Mouse (Mus musculus): ENCODE results near the gene Zbtb34. TPM values are rescaled to one million over a fixed set of nuclear protein-coding genes. Genes with fewer than 3 reads are reported as not detected.

The Zbtb34 gene
- 5.1 TPM for polyA plus RNA-seq (2014; fragmentation: Illumina TruSeq; extraction: RNeasy Lipid Tissue Mini Kit (QIAGEN cat#74804); ENCODE audit: low read depth, low replicate concordance)

DNA sequence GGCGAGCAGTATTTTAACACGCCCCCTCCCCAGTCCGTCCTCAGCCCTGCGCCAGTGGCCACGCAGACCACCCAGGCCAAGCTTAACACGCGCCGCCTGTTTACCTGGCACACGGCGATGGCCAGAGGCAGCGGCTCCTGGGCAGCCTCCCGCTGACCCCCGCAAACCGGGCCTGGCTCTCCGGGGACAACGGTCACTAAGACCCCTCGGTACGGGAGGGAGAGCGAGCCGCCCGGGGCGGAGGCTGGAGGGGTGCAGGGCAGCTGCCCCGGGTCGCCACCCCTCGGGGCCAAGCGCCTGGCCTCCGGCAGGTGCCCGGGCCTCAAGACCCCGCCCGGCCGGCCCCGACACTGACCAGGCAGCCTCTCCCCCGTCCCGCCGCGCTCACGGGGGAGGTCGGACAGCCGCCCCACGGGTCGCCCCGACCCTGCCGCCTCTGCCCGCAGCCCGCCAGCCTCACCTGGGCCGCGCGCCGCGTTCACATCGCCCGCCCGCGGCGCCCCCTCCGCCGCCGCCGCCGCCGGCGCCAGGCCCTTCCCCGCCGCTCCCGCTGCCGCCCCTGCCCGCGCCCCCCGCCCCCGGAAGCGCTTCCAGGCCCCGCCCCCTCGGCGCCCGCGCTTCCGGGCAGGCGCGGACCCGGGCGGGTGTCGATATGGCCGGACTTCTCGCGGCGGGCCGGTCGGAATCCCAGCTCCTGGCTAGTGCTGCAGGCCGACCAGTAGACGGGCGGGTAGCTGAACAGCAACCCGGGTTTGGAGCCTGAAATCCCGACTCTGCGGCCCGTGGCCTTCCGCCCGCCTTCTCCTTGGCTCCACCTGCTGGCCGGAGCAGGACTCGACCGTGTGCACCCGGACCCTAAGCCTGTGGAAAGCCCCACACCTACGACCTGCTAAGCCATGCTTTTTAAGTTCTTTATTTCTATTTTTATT, at the start of gene Zbtb34:
Zbtb34 (minus strand) TSS at position 554 of the 929 bp plus-strand sequence.

GRCm38 (mm10) chr2:33468466-33469097, 37.5 kb upstream of the Zbtb34 start, which contains the start of gene Zbtb43:
Gene Zbtb43 (minus strand): TSS chr2:33468559.

DNA sequence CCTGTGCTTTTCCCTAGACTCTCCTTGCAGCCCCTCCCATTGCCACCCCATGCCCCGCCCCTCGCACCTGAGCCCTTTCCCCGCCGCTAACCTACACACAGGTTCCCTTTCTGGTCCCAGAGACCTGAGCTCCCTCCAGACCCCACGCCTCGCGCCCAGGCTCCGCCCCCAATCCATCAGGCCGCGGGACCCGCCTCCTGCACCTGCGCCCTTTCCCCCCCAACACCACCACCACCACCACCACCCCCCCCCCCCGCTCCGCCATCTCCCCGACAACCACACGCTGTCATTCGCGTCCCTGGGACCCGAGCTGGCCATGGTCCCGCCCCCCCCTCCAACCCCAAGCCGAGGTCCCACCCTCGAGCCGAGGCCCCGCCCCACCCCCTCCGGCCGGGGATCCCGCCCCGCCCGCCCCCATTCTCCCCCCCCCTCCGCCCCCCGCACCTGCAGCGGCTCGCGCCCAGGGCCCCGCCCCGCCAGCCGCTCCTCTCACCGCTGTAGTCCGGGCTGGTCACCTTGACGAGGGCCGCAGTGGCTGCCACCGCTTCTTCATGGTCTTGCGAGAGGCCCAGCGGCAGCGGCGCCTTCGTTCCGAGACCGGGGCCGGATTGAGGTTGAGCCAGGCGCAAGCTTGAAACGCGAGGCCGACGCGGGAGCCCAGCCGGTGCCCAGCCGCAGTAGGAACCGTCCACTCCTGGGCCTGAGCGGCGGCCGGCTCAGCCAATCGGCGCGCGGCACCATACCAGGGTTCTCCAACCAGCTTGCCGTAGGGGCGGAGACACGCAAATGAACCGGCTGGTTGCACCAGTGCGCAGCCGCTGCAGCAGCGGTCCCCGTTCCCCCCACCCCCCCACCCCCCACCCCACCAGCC, 60.1 kb downstream of the Zbtb34 start, which contains the start of gene Ralgps1:
Ralgps1 (minus strand) TSS at position 710 of the 871 bp plus-strand sequence.

Other genes with a start within 250 kb of the Zbtb34 start
- 0.28 TPM for gene Angptl2, start 215.3 kb downstream of the Zbtb34 start, polyA plus RNA-seq (2014; fragmentation: Illumina TruSeq; extraction: RNeasy Lipid Tissue Mini Kit (QIAGEN cat#74804); ENCODE audit: low read depth, low replicate concordance)
- 24.9 TPM for gene Ralgps1, start 59.8 kb downstream of the Zbtb34 start, polyA plus RNA-seq (2014; fragmentation: Illumina TruSeq; extraction: RNeasy Lipid Tissue Mini Kit (QIAGEN cat#74804); ENCODE audit: low read depth, low replicate concordance)
- 8.8 TPM for gene Zbtb43, start 37.2 kb upstream of the Zbtb34 start, polyA plus RNA-seq (2014; fragmentation: Illumina TruSeq; extraction: RNeasy Lipid Tissue Mini Kit (QIAGEN cat#74804); ENCODE audit: low read depth, low replicate concordance)
- not detected for gene Lmx1b, start 209.2 kb upstream of the Zbtb34 start, polyA plus RNA-seq (2014; fragmentation: Illumina TruSeq; extraction: RNeasy Lipid Tissue Mini Kit (QIAGEN cat#74804); ENCODE audit: low read depth, low replicate concordance)